Mouse (Mus musculus) kidney, postnatal 0 days (tissue): ENCODE data around the gene Ccr6. TPM values are rescaled to one million over a fixed set of nuclear protein-coding genes. Genes with fewer than 3 reads are reported as not detected.

Experiments used
- ATAC-seq: fragments of 200-750 bp; cut with Nextera tagmentation; replicated peaks from 2 replicates; pipeline ENCODE4 v1.8.0; 2017; ENCODE audit warnings: low read depth, moderate number of reproducible peaks, moderate TSS enrichment, moderate library complexity; ENCODE audit not compliant: low FRiP score
- DNase-seq: peaks from one replicate; pipeline ENCODE4 v3.0.0-alpha.2; 2016; ENCODE audit warnings: low spot score
- H3K27ac ChIP-seq: fragments of 300-500 bp; sonication (generic); 2 replicates; pipeline ENCODE4 v1.5.1; 2014; ENCODE audit warnings: mild to moderate bottlenecking
- H3K27me3 ChIP-seq: fragments of 300-500 bp; sonication (generic); 2 replicates; pipeline ENCODE4 v1.6.1; 2014; ENCODE audit warnings: low read length, mixed read lengths; ENCODE audit not compliant: insufficient read depth
- H3K36me3 ChIP-seq: fragments of 300-500 bp; sonication (generic); 2 replicates; pipeline ENCODE4 v1.6.1; 2014; ENCODE audit warnings: low read length, mixed read lengths; ENCODE audit not compliant: insufficient read depth
- H3K4me1 ChIP-seq: fragments of 300-500 bp; sonication (generic); replicated peaks from 2 replicates; pipeline ENCODE4 v1.6.1; 2014; ENCODE audit warnings: antibody characterized with exemption, low read length, mixed read lengths; ENCODE audit not compliant: insufficient read depth
- H3K4me2 ChIP-seq: fragments of 300-500 bp; sonication (generic); 2 replicates; pipeline ENCODE4 v1.6.1; 2014; ENCODE audit warnings: mild to moderate bottlenecking, low read length, moderate library complexity, mixed read lengths
- H3K4me3 ChIP-seq: fragments of 300-500 bp; sonication (generic); replicated peaks from 2 replicates; pipeline ENCODE4 v1.5.1; 2014; ENCODE audit warnings: low read depth, low read length
- H3K9ac ChIP-seq: fragments of 300-500 bp; sonication (generic); 2 replicates; pipeline ENCODE4 v1.6.1; 2014; ENCODE audit warnings: low read depth, low read length
- H3K9me3 ChIP-seq: fragments of 300-500 bp; sonication (generic); replicated peaks from 2 replicates; pipeline ENCODE4 v1.6.1; 2016; ENCODE audit warnings: low read length, inconsistent platforms, mixed read lengths
- CTCF ChIP-seq: IDR thresholded peaks from 2 replicates; pipeline ENCODE4 v1.5.1; 2016; ENCODE audit warnings: antibody characterized with exemption, low read depth, mild to moderate bottlenecking, moderate library complexity
- WGBS: fragments of 180-500 bp; shearing (Covaris S2); extraction: QIAGEN DNeasy Blood & Tissue Kit; methylation state at CpG from one replicate; pipeline ENCODE4 v1.1.7; 2014; 5-methylcytosine and 5-hydroxymethylcytosine counted together
- polyA plus RNA-seq: library from polyadenylated mRNA; unstranded; fragments of >200 nt; fragmentation: Nextera tagmentation; extraction: Ambion mirVana; gene quantifications from 2 replicates; pipeline ENCODE4 v1.2.1, GENCODE M21; 2015

The Ccr6 gene
- polyA plus RNA-seq, 1 experiment from 2014 or later = not detected

DNA sequence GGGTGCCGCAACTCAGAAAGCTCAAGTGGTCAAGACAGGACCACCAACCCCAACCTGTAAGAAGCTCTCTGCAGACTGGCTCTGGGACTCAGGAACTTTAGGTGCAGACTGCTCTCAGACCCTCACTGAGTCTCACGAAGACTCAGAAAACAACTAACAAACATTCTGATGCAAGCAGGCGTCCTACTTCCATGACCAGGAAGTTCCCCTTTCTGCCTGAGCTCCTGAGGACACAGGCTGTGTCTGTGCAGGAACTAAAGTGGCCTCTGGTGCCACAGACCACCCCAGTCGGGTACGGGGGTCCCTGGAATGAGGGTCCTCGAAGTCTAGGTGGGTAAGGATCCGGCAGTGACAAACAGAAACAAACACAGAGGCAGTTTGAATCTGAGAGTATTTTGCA lies 40.8 kb downstream of the Ccr6 start:
- no peak for TF ChIP-seq CTCF
- no peaks in the 10 kb centered on the region for H3K27me3 ChIP-seq
- H3K36me3 ChIP-seq = no peaks in the 10 kb centered on the region
- no peak overlapping the region for H3K4me3 ChIP-seq
- no peak for DNase-seq
- no peaks in the 10 kb centered on the region for H3K4me1 ChIP-seq
- no peak for ATAC-seq
- H3K9ac ChIP-seq = no peak overlapping the region
- H3K4me2 ChIP-seq = no peak overlapping the region
- no peak overlapping the region for H3K27ac ChIP-seq
- H3K9me3 ChIP-seq = no peaks in the 10 kb centered on the region
- 80% methylated on average over 7 of the region's 7 CpGs for WGBS

GRCm38 (mm10) chr17:8277266-8277665 lies 41.4 kb downstream of the Ccr6 start:
- H3K4me2 ChIP-seq = no peak overlapping the region
- H3K4me3 ChIP-seq = no peak overlapping the region
- H3K27ac ChIP-seq = no peak overlapping the region
- no peak for DNase-seq
- no peaks in the 10 kb centered on the region for H3K27me3 ChIP-seq
- H3K9me3 ChIP-seq = no peaks in the 10 kb centered on the region
- no peak for TF ChIP-seq CTCF
- H3K9ac ChIP-seq = no peak overlapping the region
- ATAC-seq = no peak
- WGBS = 76% methylated on average over 3 of the region's 3 CpGs
- no peaks in the 10 kb centered on the region for H3K4me1 ChIP-seq
- H3K36me3 ChIP-seq = no peaks in the 10 kb centered on the region

- H3K4me2 ChIP-seq = no peak overlapping the region
- no peaks in the 10 kb centered on the region for H3K9me3 ChIP-seq
- no peaks in the 10 kb centered on the region for H3K36me3 ChIP-seq
- TF ChIP-seq CTCF = no peak
- DNase-seq (no peak), ATAC-seq (no peak)
- no peak overlapping the region for H3K4me3 ChIP-seq
- H3K27ac ChIP-seq = no peak overlapping the region
- WGBS = 73% methylated on average over 3 of the region's 3 CpGs
- no peak overlapping the region for H3K9ac ChIP-seq
- 0 out of 2 replicates have a peak, but pooled peaks cover 3% of the 10 kb centered on the region for H3K4me1 ChIP-seq
- H3K27me3 ChIP-seq = no peaks in the 10 kb centered on the region
Measured at GRCm38 (mm10) chr17:8278356-8278755, 42.5 kb downstream of the Ccr6 start.

DNA sequence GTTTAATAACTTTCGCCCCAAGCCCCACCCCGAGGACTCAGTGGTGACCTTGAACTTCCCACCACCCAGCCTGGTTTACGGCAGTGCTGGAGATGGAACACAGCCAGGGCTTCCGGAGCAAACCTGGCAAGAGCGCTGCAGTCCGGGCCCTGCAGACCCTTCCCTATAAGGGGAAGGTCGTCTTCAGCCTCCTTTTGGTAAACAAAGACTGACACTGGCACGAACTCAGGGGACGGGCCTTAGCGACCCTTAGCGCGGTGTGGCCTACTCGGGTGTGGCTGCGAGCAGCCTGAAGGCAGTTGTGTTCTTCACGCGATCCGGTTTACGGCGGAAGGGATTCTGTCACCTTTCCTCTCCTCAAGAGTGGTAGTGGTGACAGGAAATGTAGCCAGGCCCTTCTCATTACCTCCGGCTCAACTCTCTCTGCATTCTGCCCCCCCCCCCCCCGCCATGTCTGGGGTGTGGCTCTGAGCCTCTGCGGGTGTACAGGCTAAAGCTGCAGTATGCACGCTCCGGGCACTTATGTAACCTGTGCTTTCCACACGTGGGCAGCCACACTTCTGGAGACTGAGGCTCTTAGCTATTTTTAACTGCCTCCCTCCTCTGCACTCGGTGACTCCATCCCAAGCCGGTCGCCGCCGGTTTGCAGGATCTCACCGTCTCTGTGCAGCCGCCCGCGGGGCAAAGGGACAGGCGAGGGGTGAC lies 47.1 kb downstream of the Ccr6 start, which contains the start of gene Mpc1:
Gene Mpc1 (plus strand): TSS at position 84 of the 705 bp plus-strand sequence.
- DNase-seq (peak; percentile 74), ATAC-seq (peak; percentile 80)
- H3K27me3 ChIP-seq = no peaks in the 10 kb centered on the region
- peak within 1 kb of the TSS; percentile 87 for H3K4me3 ChIP-seq
- H3K4me2 ChIP-seq = peak within 1 kb of the TSS; percentile 85
- peak within 1 kb of the TSS; percentile 79 for H3K9ac ChIP-seq
- TF ChIP-seq CTCF = no peak
- under 1% methylated on average over 34 of the region's 35 CpGs for whole genome bisulfite sequencing
- no peaks in the 10 kb centered on the region for H3K9me3 ChIP-seq
- 0 out of 2 replicates have a peak, but pooled peaks cover 3% of the 10 kb centered on the region for H3K4me1 ChIP-seq
- H3K36me3 ChIP-seq = no peaks in the 10 kb centered on the region
- H3K27ac ChIP-seq = peak within 1 kb of the TSS; percentile 96

DNA sequence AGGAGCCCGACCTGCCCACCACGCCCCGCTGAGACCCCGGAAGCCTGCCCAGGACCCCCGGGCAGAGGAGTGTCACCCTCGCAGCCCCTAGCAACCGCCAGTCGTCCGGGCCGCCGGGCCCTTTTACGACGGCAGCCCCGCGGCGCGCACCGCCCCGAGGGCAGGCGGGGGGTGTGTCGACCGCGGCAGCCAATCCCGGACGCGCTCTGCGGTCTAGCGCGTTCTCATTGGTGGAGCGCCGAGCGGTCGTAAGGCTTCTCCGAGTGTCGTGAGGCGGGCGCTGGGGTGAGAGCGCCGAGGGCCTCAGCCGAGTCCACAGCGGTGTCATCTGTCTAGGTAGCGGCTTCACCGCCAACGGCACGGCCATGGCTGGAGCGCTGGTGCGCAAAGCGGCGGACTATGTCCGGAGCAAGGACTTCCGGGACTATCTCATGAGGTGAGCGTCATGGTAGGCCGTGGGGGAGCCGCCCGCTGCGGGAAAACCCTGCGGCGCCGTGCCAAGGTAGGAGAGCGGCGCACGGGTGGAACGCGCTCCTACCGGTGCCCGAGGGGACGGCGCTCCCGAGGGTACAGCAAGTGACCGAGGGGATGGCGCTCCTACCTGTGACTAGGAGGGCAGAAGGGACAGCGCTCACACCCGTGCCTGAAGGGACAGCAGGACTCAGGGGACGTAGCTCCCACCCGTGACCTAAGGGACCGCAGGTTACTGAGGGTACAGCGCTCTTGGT lies 47.8 kb downstream of the Ccr6 start:
- under 1% methylated on average over 77 of the region's 77 CpGs for WGBS
- Histone ChIP-seq H3K36me3 (no peaks in the 10 kb centered on the region), H3K4me3 (peak overlapping the region; percentile 87), H3K9ac (peak overlapping the region; percentile 79), H3K27me3 (no peaks in the 10 kb centered on the region), H3K4me2 (peak overlapping the region; percentile 85), H3K27ac (peak overlapping the region; percentile 96), H3K9me3 (no peaks in the 10 kb centered on the region), H3K4me1 (0 out of 2 replicates have a peak, but pooled peaks cover 3% of the 10 kb centered on the region)
- peak; percentile 97 for DNase-seq
- no peak; the same call in none of the 2 replicates for TF ChIP-seq CTCF
- ATAC-seq = peak; percentile 97

DNA sequence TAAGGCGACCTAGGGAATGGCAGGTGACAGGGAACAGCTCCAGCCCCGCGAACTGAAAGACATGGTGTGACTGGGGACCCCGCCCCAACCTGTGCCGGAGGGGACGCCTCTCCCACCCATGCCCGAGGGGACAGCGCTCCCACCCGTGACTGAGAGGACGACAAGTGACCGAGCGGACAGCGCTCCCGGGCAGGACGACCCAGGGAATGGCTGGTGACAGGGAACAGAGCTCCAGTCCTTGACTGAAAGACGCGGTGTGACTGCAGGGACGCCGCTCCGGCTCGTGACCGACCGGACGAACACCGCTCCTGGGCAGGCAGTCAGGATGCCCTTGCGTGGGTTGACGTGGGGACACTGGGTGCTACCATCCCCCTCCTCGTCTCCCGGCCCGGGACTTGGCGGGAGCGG lies 48.4 kb downstream of the Ccr6 start:
- peak overlapping the region; percentile 96 for H3K27ac ChIP-seq

More for the DNA sequence above, 48.4 kb downstream of the Ccr6 start:
- peak overlapping the region; percentile 87 for H3K4me3 ChIP-seq
- TF ChIP-seq CTCF = no peak; the same call in 1 of the 2 replicates
- DNase-seq (peak; percentile 18), ATAC-seq (peak; percentile 1; the same call in 1 of the 2 replicates)
- WGBS = under 1% methylated on average over 32 of the region's 32 CpGs
- H3K9me3 ChIP-seq = no peaks in the 10 kb centered on the region
- H3K9ac ChIP-seq = peak overlapping the region; percentile 79
- 0 out of 2 replicates have a peak, but pooled peaks cover 3% of the 10 kb centered on the region for H3K4me1 ChIP-seq
- peak overlapping the region; percentile 85 for H3K4me2 ChIP-seq
- H3K27me3 ChIP-seq = no peaks in the 10 kb centered on the region
- H3K36me3 ChIP-seq = no peaks in the 10 kb centered on the region
